Mouse (Mus musculus): ENCODE measurements around the gene Hira.
"Not testable (repeated sequence)": the region's sequence is repeated elsewhere in the genome, so short reads cannot be mapped to it uniquely, and the experiment has no call there.

GRCm38 (mm10) chr16:19007186-19007591, 130.4 kb downstream of the Hira start:
- not testable (repeated sequence) for TF ChIP-seq CTCF (conservative IDR thresholded peaks at IDR 0.05; ENCODE audit: low read length); NANOG (IDR thresholded peaks at IDR 0.05; ENCODE audit: borderline replicate concordance, low read length)

Measured in E14TG2a.4 (cell line).